Mouse (Mus musculus) monocyte, adult 5-6 weeks (primary cell): ENCODE results near the gene Grik3. TPM values are rescaled to one million over a fixed set of nuclear protein-coding genes. Genes with fewer than 3 reads are reported as not detected.
"Not testable (repeated sequence)": the region's sequence is repeated elsewhere in the genome, so short reads cannot be mapped to it uniquely, and the experiment has no call there.

ENCODE experiments used
- ATAC-seq: fragments of 153-309, 156-312 bp; replicated peaks from 2 replicates; pipeline ENCODE4 v1.8.0; 2017; ENCODE audit warnings: mild to moderate bottlenecking; ENCODE audit not compliant: low TSS enrichment, insufficient number of reproducible peaks, severe bottlenecking, poor library complexity, low FRiP score
- total RNA-seq: library from RNA; stranded (forward); fragments of 200-1000, 200-491, 200-594 nt; gene quantifications from 3 replicates; pipeline ENCODE4 v1.2.3, GENCODE M21; 2017

The Grik3 gene
- total RNA-seq, 1 experiment from 2014 or later, result not detected

- no peak for ATAC-seq
These were observed 83.6 kb downstream of the Grik3 start for GRCm38 (mm10) chr4:125573951-125574675.

- no peak for ATAC-seq
These were observed 89.8 kb downstream of the Grik3 start for GRCm38 (mm10) chr4:125580336-125580735.

GRCm38 (mm10) chr4:125583272-125583671 lies 92.8 kb downstream of the Grik3 start:
- ATAC-seq, result no peak

- no peak for ATAC-seq
These were observed 93.4 kb downstream of the Grik3 start for GRCm38 (mm10) chr4:125583935-125584334.

GRCm38 (mm10) chr4:125584676-125585075 lies 94.2 kb downstream of the Grik3 start:
- no peak for ATAC-seq

GRCm38 (mm10) chr4:125587577-125587976 lies 97.1 kb downstream of the Grik3 start:
- ATAC-seq, result no peak

- no peak for ATAC-seq
These were observed 99.9 kb downstream of the Grik3 start for GRCm38 (mm10) chr4:125590241-125590919.

- no peak for ATAC-seq
These were observed 102.2 kb downstream of the Grik3 start for GRCm38 (mm10) chr4:125592663-125593062.

GRCm38 (mm10) chr4:125595011-125595410 lies 104.5 kb downstream of the Grik3 start:
- ATAC-seq, result no peak

- ATAC-seq, result no peak
These were observed 108.2 kb downstream of the Grik3 start for GRCm38 (mm10) chr4:125598677-125599076.

- ATAC-seq, result no peak
These were observed 109.1 kb downstream of the Grik3 start for GRCm38 (mm10) chr4:125599510-125600005.

GRCm38 (mm10) chr4:125600642-125601041 lies 110.1 kb downstream of the Grik3 start:
- no peak for ATAC-seq

GRCm38 (mm10) chr4:125601301-125601700 lies 110.8 kb downstream of the Grik3 start:
- no peak for ATAC-seq

- ATAC-seq, result no peak
These were observed 114.0 kb downstream of the Grik3 start for GRCm38 (mm10) chr4:125604494-125604893.

GRCm38 (mm10) chr4:125606147-125606546 lies 115.6 kb downstream of the Grik3 start:
- ATAC-seq, result no peak

- no peak for ATAC-seq
These were observed 117.0 kb downstream of the Grik3 start for GRCm38 (mm10) chr4:125607397-125608042.

GRCm38 (mm10) chr4:125608896-125609295 lies 118.4 kb downstream of the Grik3 start:
- not testable (repeated sequence) for ATAC-seq

GRCm38 (mm10) chr4:125609320-125610306 lies 119.1 kb downstream of the Grik3 start:
- no peak for ATAC-seq
